Mouse (Mus musculus): ENCODE results near the gene Foxa2. TPM values are rescaled to one million over a fixed set of nuclear protein-coding genes. Genes with fewer than 3 reads are reported as not detected.

The Foxa2 gene
- polyA plus RNA-seq, 1 experiment from 2014 or later = not detected

DNA sequence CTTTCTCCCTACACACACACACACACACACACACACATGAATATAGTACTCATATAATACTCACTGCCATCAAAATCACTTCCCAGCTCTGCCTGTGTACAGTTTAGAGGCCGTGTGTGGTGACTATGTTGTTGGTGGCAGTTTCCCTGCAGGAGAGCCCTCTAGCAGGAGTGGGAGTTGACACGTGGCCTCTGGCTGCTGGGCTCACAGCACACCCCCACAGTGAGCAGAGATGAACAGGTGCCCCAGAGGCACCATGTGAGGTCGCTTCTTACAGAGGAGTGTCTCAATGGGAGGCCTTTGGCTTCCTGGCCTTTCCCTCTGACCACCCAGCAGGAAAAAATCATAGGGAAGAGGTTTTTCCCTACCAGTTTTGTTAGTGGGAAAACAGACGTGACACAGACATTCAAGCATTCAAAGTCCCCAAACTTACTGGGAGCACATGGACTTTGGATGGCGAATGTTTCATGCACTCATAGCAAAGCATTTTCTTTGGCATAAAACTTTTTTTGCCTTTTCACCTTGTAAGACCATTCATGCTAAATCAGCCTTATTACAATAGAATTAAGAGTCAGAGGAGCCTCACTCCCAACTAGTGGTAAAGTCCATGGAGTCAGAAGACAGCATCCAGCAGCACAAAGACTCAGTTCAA is 24.7 kb downstream of the Foxa2 start:
- H3K4me3 ChIP-seq (replicated peaks) = no peak overlapping the region
- no peaks in the 10 kb centered on the region for H3K36me3 ChIP-seq
- no peak overlapping the region for H3K27ac ChIP-seq
- no peaks in the 10 kb centered on the region for H3K4me1 ChIP-seq (replicated peaks)
- WGBS = 18% methylated on average over 5 of the region's 5 CpGs
- peaks cover 72% of the 10 kb centered on the region for H3K27me3 ChIP-seq
- no peak overlapping the region for H3K9ac ChIP-seq (replicated peaks)
- H3K4me2 ChIP-seq = no peak overlapping the region
- ATAC-seq (ENCODE audit: insufficient number of reproducible peaks, insufficient read depth, low FRiP score, low TSS enrichment, low read depth) = no peak
- no peaks in the 10 kb centered on the region for H3K9me3 ChIP-seq

DNA sequence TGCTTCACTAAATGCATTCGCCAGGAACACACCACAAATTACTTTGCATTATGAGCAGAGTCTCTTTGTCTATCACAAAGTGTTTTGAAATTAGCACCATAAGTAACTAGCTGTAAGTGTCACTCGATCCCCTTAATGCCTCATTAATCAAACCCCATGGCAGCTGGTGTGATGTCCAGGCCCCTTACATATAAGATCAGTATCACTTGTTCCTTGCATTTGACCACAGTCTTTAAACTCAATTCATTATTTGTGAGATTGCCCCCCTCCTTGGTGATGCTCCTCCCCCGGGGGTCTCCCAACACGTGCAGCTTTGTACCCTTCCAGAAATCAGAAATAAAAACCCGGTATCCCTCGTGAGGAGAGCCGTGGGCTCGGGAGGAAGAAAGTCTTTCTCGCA is 25.8 kb downstream of the Foxa2 start:
- Histone ChIP-seq H3K36me3 (no peaks in the 10 kb centered on the region), H3K27ac (no peak overlapping the region), H3K4me3 (replicated peaks) (no peak overlapping the region), H3K9ac (replicated peaks) (no peak overlapping the region), H3K4me2 (no peak overlapping the region), H3K4me1 (replicated peaks) (no peaks in the 10 kb centered on the region), H3K9me3 (no peaks in the 10 kb centered on the region), H3K27me3 (peaks cover 63% of the 10 kb centered on the region)
- WGBS = 24% methylated on average over 9 of the region's 9 CpGs
- no peak for ATAC-seq (ENCODE audit: insufficient number of reproducible peaks, insufficient read depth, low FRiP score, low TSS enrichment, low read depth)

DNA sequence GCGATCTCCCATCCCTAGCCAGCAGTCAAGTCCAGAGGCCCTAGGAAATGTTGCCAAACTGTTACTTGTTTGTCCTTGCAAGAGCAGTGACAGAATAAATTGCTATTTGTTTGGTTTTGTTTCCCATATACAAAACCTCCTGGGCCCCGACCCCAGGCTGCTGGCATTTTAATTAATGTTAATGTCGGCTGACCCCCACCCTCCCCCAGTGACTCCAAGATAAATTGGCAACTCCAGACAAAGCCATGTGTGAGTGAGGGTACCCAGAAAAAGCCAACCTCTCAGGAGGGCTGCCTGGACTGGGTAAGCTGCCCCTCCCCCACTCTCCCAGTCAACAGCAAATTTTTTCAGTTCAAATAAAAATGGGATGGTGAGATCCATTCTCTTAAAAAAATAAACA is 26.6 kb downstream of the Foxa2 start:
- ATAC-seq (ENCODE audit: insufficient number of reproducible peaks, insufficient read depth, low FRiP score, low TSS enrichment, low read depth) = no peak
- no peak overlapping the region for H3K4me2 ChIP-seq

DNA sequence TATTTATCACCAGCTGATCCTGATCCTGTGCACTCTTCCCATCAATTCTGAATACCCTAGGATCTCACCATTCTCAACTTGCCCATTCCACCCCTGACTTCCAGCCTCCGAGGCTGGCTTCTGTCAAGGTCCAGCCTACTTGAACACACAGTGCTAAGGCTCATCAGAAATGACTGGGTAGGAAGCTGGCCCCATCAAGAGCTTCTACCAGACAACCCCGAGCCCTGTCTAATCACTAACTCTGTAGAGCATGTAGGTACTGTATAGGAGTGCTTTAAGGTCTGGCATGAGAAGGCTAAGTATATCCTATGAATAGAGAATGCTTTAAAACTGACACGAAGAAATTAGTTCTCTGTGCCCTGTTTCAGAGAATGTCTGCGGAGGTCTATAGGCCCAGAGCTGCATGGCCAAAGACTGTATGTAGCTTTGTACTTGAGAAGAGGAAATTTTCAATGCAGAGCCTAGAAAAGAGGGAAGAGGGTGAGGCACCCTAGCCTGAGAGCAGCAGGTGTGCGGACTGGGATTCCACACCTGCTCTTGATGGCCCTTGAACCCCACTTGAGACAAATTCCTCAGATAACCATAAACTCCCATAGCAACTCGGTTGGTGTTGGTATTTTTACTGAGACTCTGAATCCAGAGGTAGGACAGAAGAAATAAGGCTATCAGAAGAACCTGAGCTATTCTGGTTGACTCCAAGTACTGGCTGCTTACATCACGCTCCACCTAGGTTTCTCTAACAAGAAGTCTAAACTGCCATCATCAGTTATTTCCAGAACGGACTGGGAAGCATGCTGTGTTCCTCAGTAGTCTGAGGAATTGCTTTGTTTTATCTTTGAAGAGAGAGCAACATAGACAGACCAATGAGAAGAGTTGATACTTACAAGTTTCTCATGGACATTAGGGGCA is 28.7 kb downstream of the Foxa2 start:
- no peak for ATAC-seq (ENCODE audit: insufficient number of reproducible peaks, insufficient read depth, low FRiP score, low TSS enrichment, low read depth)
- 82% methylated on average over 8 of the region's 8 CpGs for WGBS
- no peak overlapping the region for H3K9ac ChIP-seq (replicated peaks)
- peaks cover 34% of the 10 kb centered on the region for H3K27me3 ChIP-seq
- H3K4me2 ChIP-seq = no peak overlapping the region
- H3K4me1 ChIP-seq (replicated peaks) = no peaks in the 10 kb centered on the region
- H3K36me3 ChIP-seq = no peaks in the 10 kb centered on the region
- no peak overlapping the region for H3K4me3 ChIP-seq (replicated peaks)
- H3K27ac ChIP-seq = no peak overlapping the region
- no peaks in the 10 kb centered on the region for H3K9me3 ChIP-seq

More for the DNA sequence above, 26.6 kb downstream of the Foxa2 start:
- Histone ChIP-seq H3K4me1 (replicated peaks) (no peaks in the 10 kb centered on the region), H3K9me3 (no peaks in the 10 kb centered on the region), H3K27ac (no peak overlapping the region), H3K36me3 (no peaks in the 10 kb centered on the region), H3K27me3 (peaks cover 55% of the 10 kb centered on the region), H3K4me3 (replicated peaks) (no peak overlapping the region), H3K9ac (replicated peaks) (no peak overlapping the region)
- 25% methylated on average over 3 of the region's 3 CpGs for WGBS

DNA sequence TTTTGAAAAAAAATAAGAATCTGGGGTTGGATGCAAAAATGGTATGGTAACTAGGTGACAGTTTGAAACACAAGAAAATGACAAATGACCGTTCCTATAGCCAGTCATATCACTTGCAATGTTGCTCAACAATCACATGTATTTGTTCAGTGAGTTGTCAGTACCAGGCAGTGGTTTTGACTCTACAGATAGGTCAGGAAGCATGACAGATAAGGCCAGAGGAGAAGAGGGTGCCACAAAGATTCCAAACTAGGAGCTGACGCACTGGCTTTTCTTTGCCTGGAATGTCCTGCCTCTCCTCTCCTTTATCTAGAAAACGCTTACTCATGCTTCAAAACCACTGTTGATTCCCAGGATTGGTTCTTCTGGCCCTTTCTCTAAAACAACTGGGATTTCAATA is 33.4 kb downstream of the Foxa2 start:
- H3K27ac ChIP-seq = no peak overlapping the region
- no peaks in the 10 kb centered on the region for H3K9me3 ChIP-seq
- no peak overlapping the region for H3K4me3 ChIP-seq (replicated peaks)
- 0 out of 2 replicates have a peak, but pooled peaks cover 4% of the 10 kb centered on the region for H3K27me3 ChIP-seq
- no peaks in the 10 kb centered on the region for H3K4me1 ChIP-seq (replicated peaks)
- 89% methylated on average over 3 of the region's 3 CpGs for WGBS
- H3K36me3 ChIP-seq = no peaks in the 10 kb centered on the region
- H3K9ac ChIP-seq (replicated peaks) = no peak overlapping the region
- no peak overlapping the region for H3K4me2 ChIP-seq
- no peak for ATAC-seq (ENCODE audit: insufficient number of reproducible peaks, insufficient read depth, low FRiP score, low TSS enrichment, low read depth)

DNA sequence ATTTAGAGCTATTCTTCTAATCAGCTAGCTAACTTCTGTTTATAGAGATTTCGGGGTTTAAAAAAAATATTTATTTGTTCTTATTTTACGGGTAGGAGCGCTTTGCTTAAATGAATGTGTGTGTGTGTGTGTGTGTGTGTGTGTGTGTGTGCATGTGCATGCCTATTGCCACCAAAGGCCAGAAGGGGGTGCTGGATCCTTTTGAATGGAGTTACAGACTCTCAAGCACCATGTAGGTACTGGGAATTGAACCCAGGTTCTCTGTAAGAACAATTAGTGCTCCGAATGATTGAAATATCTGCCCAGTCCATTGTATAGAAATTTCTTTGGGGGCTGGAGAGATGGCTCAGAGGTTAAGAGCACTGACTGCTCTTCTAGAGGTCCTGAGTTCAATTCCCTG is 37.7 kb downstream of the Foxa2 start:
- no peak overlapping the region for H3K4me3 ChIP-seq (replicated peaks)
- no peaks in the 10 kb centered on the region for H3K9me3 ChIP-seq
- H3K27me3 ChIP-seq = no peaks in the 10 kb centered on the region
- H3K9ac ChIP-seq (replicated peaks) = no peak overlapping the region
- no peaks in the 10 kb centered on the region for H3K36me3 ChIP-seq
- no peaks in the 10 kb centered on the region for H3K4me1 ChIP-seq (replicated peaks)
- no peak for ATAC-seq (ENCODE audit: insufficient number of reproducible peaks, insufficient read depth, low FRiP score, low TSS enrichment, low read depth)
- 94% methylated on average over 4 of the region's 4 CpGs for WGBS
- H3K27ac ChIP-seq = no peak overlapping the region
- H3K4me2 ChIP-seq = no peak overlapping the region

DNA sequence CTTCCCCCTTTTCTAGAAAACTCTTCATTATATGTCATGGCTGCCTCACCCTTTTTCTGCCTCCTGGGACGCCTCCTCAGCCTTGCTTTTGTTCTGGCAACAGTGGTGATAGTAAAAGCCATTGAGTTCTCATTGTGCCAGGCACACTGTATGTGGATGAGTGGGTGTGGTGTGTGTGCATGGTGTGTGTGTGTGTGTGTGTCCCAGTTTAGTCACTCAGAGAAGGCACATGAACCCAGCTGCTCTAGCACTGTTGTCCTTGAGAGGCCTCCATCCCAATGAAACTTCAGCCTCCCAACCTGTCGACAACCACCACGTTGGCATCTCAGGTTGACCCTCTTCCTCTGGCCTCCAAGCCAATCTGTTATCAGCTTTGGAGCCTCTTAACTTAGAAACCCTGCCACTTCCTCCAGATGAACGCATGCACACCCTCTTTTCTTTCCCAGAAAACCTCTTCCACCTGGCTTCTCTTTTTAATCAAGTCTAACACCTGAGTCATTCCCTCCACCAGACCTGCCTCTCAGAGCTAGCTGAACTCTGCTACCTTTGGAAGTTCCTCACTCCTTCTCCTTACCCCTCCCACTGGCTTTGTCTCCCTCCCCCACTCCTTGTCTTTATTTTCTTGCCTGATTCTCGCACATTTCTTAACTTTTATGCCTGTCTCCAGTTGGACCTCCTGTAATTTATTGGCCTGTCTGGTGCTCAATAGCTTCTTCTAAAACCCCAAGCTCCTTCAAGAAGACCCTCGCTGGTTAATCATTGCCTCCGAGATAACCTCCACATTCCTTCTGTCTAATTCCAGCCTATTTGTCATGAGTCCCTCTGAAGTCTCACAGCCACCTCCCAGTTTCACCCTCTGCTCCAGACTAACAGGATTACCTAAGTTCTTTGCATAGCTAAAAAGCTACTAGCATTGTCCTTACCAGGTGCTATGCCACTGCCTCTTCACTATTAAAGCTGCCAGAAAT is 41.9 kb downstream of the Foxa2 start:
- Histone ChIP-seq H3K4me2 (no peak overlapping the region), H3K9ac (replicated peaks) (no peak overlapping the region), H3K4me1 (replicated peaks) (no peaks in the 10 kb centered on the region), H3K27me3 (no peaks in the 10 kb centered on the region), H3K27ac (no peak overlapping the region), H3K4me3 (replicated peaks) (no peak overlapping the region), H3K36me3 (no peaks in the 10 kb centered on the region), H3K9me3 (no peaks in the 10 kb centered on the region)
- 48% methylated on average over 7 of the region's 7 CpGs for WGBS
- ATAC-seq (ENCODE audit: insufficient number of reproducible peaks, insufficient read depth, low FRiP score, low TSS enrichment, low read depth) = no peak

DNA sequence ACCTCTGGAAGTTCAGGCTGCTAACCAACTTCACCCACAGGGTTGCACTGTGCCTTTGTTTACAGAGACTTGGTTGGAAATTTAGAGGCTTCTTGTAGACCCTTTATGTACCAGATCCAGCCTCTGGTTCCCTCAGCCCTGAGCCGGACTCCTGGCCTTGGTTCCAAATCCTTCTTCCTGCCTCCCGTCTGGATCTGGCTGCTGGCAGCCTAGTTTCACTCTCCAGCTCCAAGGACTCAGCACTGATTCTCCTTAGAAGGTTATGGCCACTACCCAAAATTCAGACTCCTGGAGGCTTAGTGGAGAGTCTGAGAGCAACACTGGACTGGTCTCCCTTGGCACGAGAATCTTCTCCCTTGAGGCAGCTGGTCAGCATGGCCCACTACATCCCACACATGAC is 43.3 kb downstream of the Foxa2 start:
- H3K27me3 ChIP-seq = no peaks in the 10 kb centered on the region
- H3K4me3 ChIP-seq (replicated peaks) = no peak overlapping the region
- WGBS = 84% methylated on average over 3 of the region's 3 CpGs
- H3K4me2 ChIP-seq = no peak overlapping the region
- H3K36me3 ChIP-seq = no peaks in the 10 kb centered on the region
- ATAC-seq (ENCODE audit: insufficient number of reproducible peaks, insufficient read depth, low FRiP score, low TSS enrichment, low read depth) = no peak
- no peak overlapping the region for H3K9ac ChIP-seq (replicated peaks)
- no peak overlapping the region for H3K27ac ChIP-seq
- H3K4me1 ChIP-seq (replicated peaks) = no peaks in the 10 kb centered on the region
- no peaks in the 10 kb centered on the region for H3K9me3 ChIP-seq

DNA sequence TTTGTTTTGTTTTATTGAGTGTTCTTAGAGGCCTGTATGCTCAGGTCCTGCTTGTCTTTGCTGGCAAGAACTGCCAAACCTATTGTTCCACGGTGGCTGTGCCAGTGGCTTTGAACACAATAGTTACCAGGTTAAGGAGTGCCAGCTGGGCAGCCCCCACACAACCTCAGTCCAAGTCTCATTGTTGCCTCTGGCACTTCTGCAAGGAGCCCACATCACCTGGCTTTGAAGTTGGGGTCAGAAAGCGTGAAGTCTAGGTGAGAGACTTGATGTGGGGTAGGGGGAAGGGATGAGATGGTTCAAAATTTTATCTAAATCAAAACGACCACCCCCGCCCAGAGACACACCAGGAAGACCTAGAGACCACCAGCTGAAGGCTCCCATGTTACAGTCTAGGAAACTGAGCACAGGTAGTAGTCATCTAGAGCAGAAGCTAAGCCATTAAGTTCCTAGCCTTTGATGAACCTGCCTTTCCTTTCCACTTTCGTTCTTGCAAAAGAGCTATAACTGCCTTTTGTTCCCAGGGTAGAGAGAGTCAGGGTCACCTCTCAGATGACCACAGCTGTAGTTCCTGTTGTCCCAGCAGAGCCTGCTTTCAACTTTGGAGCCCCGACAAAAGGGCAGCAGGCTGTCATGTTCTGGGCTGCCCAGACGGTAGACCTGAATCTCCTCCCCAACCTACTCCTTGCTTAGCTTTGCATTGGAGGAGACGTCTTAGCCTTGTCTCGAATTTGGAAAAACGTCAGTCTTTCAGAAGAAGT is 48.4 kb downstream of the Foxa2 start:
- Histone ChIP-seq H3K4me2 (no peak overlapping the region), H3K4me3 (replicated peaks) (no peak overlapping the region), H3K36me3 (no peaks in the 10 kb centered on the region), H3K4me1 (replicated peaks) (no peaks in the 10 kb centered on the region), H3K9me3 (no peaks in the 10 kb centered on the region), H3K27me3 (no peaks in the 10 kb centered on the region), H3K27ac (no peak overlapping the region), H3K9ac (replicated peaks) (no peak overlapping the region)
- ATAC-seq (ENCODE audit: insufficient number of reproducible peaks, insufficient read depth, low FRiP score, low TSS enrichment, low read depth) = no peak
- WGBS = 71% methylated on average over 10 of the region's 10 CpGs

DNA sequence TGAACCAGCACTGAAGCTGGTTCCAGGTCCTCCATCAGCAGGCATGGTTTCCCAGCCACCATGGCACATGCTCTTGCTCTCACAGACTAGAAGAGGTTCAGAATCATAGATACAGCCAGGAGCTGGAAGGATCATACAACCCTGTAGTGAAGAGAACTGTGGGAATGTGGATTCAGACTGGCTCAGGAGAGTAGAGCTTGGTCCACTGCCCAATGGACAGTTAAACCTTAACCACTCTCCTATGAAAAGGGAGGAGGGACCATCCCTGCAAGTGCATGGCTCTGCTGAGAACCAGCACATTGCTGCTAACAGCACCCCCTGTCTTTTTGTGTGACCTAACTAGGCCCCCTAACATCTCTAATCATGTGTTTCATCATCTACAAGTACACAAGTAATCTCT is 50.0 kb downstream of the Foxa2 start:
- Histone ChIP-seq H3K9me3 (no peaks in the 10 kb centered on the region), H3K27me3 (no peaks in the 10 kb centered on the region), H3K4me1 (replicated peaks) (no peaks in the 10 kb centered on the region), H3K36me3 (no peaks in the 10 kb centered on the region), H3K27ac (no peak overlapping the region), H3K4me3 (replicated peaks) (no peak overlapping the region), H3K4me2 (no peak overlapping the region), H3K9ac (replicated peaks) (no peak overlapping the region)
- ATAC-seq (ENCODE audit: insufficient number of reproducible peaks, insufficient read depth, low FRiP score, low TSS enrichment, low read depth) = no peak
